8 mouse cellular contexts compared by ENCODE assay signal in the genomic region with DNA sequence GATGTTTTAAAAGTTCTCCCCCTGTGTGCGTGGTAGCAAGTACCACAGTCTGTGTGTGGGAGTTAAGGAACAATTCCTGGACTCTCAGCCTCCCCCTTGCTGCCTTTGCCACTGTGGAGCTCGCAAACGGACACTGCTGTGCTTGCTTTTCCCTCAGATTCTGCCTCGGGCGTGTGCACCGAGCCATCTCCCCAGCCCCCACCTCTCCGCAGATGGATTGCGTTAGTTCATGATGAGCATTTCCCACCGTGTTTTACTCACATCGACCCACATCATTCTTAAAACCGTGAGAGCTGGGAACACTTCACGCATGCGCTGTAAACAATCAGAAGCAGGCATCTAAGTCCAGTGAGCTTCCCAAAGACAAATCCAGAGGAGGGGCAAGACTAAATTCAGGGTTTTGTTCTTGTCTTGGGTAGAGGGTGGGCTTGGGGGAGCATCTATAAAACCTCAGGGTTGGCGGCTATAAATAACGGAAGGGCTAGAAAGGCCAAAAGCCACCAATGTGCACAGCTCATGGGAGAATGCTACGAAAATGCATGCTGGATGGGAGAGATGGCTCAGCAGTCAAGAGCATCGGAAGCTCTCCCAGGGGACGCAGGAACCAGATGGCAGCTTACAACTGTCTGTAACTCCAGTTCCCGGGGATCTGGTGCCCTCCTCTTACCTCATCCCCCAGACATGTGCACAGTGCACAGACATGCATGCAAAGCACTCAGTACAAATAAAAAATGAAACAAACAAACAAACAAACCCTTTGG. TPM values are rescaled to one million over a fixed set of nuclear protein-coding genes. Genes with fewer than 3 reads are reported as not detected.
DNase-seq lines count a peak whose midpoint lies in the region; ATAC-seq lines count a peak whose summit lies in the region.

No protein-coding gene starts in this region.

- WGBS in heart, embryonic 13.5 days: 60% methylated on average over 19 of the region's 19 CpGs

- no peak for ATAC-seq in heart, embryonic 13.5 days (ENCODE audit: extremely low read depth, insufficient number of reproducible peaks, low FRiP score, low TSS enrichment)
- ATAC-seq in megakaryocyte-erythroid progenitor cell, adult 5-6 weeks (replicated peaks; ENCODE audit: low FRiP score, low TSS enrichment, poor library complexity, severe bottlenecking): no peak

- H3K9ac ChIP-seq in heart, embryonic 13.5 days: no peak overlapping the region

- no peaks in the 10 kb centered on the region for H3K4me1 ChIP-seq in heart, embryonic 13.5 days

- no peak overlapping the region for H3K27ac ChIP-seq in heart, embryonic 13.5 days (replicated peaks)

- no peak overlapping the region for H3K4me3 ChIP-seq in heart, embryonic 13.5 days

- H3K36me3 ChIP-seq in heart, embryonic 13.5 days: no peaks in the 10 kb centered on the region

- peak overlapping the region; percentile 44 for H3K4me2 ChIP-seq in heart, embryonic 13.5 days

- DNase-seq in heart, postnatal 4 days: no peak
- peak; percentile 59 to 61 for DNase-seq in cerebellum, postnatal 14 days
- DNase-seq in frontal cortex, postnatal 14 days (ENCODE audit: low spot score in 2 of 2): peak; percentile 22 to 23
- peak; percentile 14 to 21 for DNase-seq in left cerebral cortex, adult 8-10 months (ENCODE audit: low spot score in 2 of 2)
- DNase-seq in retina, adult 2 months (ENCODE audit: low read depth, low spot score): peak; percentile 22
- no peak for DNase-seq in spleen, postnatal 14 days (ENCODE audit: low spot score in 2 of 2)

- no peaks in the 10 kb centered on the region for H3K9me3 ChIP-seq in heart, embryonic 13.5 days

- no peaks in the 10 kb centered on the region for H3K27me3 ChIP-seq in heart, embryonic 13.5 days (replicated peaks)

RNA-seq across cellular contexts. Expression of a gene that starts 27.5 kb away (rescaled TPM):
- 0.24 and 0.46 TPM in 2 replicates for polyA plus RNA-seq in heart, embryonic 13.5 days (2015; fragmentation: Nextera tagmentation; extraction: Ambion mirVana)
- not detected for total RNA-seq in heart, postnatal 4 days (2021)
- 1 to 10 TPM; 8.1 to 9.0 (median 8.5) TPM for total RNA-seq in left cerebral cortex, adult 8-10 months (2022)
- 0.96 and 1.1 TPM in 2 replicates for total RNA-seq in megakaryocyte-erythroid progenitor cell, adult 5-6 weeks (2014; fragmentation: Nextera tagmentation)
- 1.7 TPM in 1 of 2 replicates, not detected in the other for total RNA-seq in megakaryocyte-erythroid progenitor cell, adult 5-6 weeks (2017)

Comparison
In these comparisons a context has a peak if more than half of its experiments do, and no peak if none do; other contexts are left out.
1. DNase-seq: peak in cerebellum, postnatal 14 days (2 of 2), frontal cortex, postnatal 14 days (2 of 2), left cerebral cortex, adult 8-10 months (2 of 2) and retina, adult 2 months (single experiment); none in heart, postnatal 4 days (single experiment) and spleen, postnatal 14 days (0 of 2).